In genomic region chr10:93278361-93278760, GRCm38 (mm10) we compare ENCODE assay signal across 16 mouse cellular contexts.
DNase-seq lines count a peak whose midpoint lies in the region.
"Had no signal": no experiment of that assay in that cellular context is flagged by ENCODE, and none has a peak within 500 bp of the region (broad histone marks: within the 10 kb centered on the region; RNA-seq: fewer than 3 reads in every experiment).

No protein-coding gene starts in this region.

- peak; percentile 28 for DNase-seq in cerebellum, adult 9-11 months
- DNase-seq in cerebellum, adult 11 months: no peak
- DNase-seq in testis, postnatal 14 days (ENCODE audit: low spot score): peak; percentile 35
- no peak for DNase-seq in testis, postnatal 10 days (ENCODE audit: low spot score)
- peak; percentile 92 for DNase-seq in R1 (ENCODE audit: low read depth, low spot score)
- no peak for DNase-seq in embryo, embryonic 10.5 days (ENCODE audit: low spot score)
- DNase-seq in adrenal gland, adult (ENCODE audit: inconsistent age in 2 of 2, low spot score in 1 of 2): no peak
- DNase-seq: adrenal gland, adult 2 months; adrenal gland, postnatal 25 days; cerebellum, adult 11-12 months; cerebellum, adult 9-10 months; cerebellum, postnatal 36 days; forebrain, postnatal 0 days; gastrocnemius, postnatal 36 days; heart, adult 11 months; heart, postnatal 36 days had no signal

Comparison
In these comparisons a context has a peak if more than half of its experiments do, and no peak if none do; other contexts are left out.
1. DNase-seq: peak in cerebellum, adult 9-11 months (single experiment), testis, postnatal 14 days (single experiment) and R1 (single experiment); none in cerebellum, adult 11 months (single experiment), testis, postnatal 10 days (single experiment), embryo, embryonic 10.5 days (single experiment) and adrenal gland, adult (0 of 2).